Mouse (Mus musculus): Measurements from ENCODE around the gene Akap10.

DNA sequence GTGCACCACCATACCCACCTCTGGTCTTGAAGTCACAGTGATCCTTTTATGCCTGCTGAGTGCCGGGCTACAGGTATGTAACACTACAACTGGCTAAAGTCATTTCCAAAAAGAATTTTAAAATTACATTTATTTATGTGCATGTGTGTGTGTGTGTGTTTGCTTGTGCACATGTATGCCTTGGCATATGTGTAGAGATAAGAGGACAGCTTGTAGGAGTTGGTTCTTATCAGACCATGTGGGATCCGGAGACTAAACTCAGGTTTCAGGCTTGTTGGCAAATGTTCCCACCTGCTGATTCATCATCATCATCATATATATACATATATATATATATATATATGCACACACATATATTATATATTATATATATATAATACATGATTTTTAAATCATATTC, 38.8 kb upstream of the Akap10 start:
- no peak for TF ChIP-seq CTCF (IDR thresholded peaks at IDR 0.05; ENCODE audit: low read depth, low read length)
- no peak for TF ChIP-seq POLR2A (IDR thresholded peaks at IDR 0.05; ENCODE audit: borderline replicate concordance, low read depth, low read length)

All from bone marrow macrophage, adult 2 months (primary cell).